Mouse (Mus musculus) spleen, adult 2 months (tissue): ENCODE measurements around the gene Cpeb4. TPM values are rescaled to one million over a fixed set of nuclear protein-coding genes. Genes with fewer than 3 reads are reported as not detected.

Experiments
- DNase-seq, 2 experiments: peaks; one replicate each; pipeline versions ENCODE4 v3.0.0 to v3.0.0-alpha.2; 2012 to 2021; ENCODE audit warnings: low spot score in 2 of 2, low read depth in 1 of 2
- H3K27ac ChIP-seq: fragments of 200-500 bp; 2 replicates; pipeline ENCODE4 v1.5.1; 2012; ENCODE audit warnings: low read length, inconsistent platforms; ENCODE audit not compliant: insufficient read depth
- H3K27me3 ChIP-seq: fragments of 200-500 bp; 2 replicates; pipeline ENCODE4 v1.6.1; 2012; ENCODE audit warnings: mild to moderate bottlenecking, moderate library complexity, low read length, inconsistent platforms; ENCODE audit not compliant: control insufficient read depth, insufficient read depth
- H3K36me3 ChIP-seq: fragments of 200-500 bp; 2 replicates; pipeline ENCODE4 v1.6.1; 2012; ENCODE audit warnings: mild to moderate bottlenecking, low read length, inconsistent platforms; ENCODE audit not compliant: control insufficient read depth, insufficient read depth
- H3K4me1 ChIP-seq: fragments of 200-500 bp; 2 replicates; pipeline ENCODE4 v1.6.1; 2011; ENCODE audit warnings: inconsistent platforms; ENCODE audit not compliant: control insufficient read depth, insufficient read depth, insufficient read length
- H3K4me3 ChIP-seq: fragments of 200-500 bp; 2 replicates; pipeline ENCODE4 v1.5.1; 2011; ENCODE audit warnings: mild to moderate bottlenecking, inconsistent platforms; ENCODE audit not compliant: insufficient read depth, insufficient read length; ENCODE audit errors: extremely low read depth
- CTCF ChIP-seq: fragments of 200-500 bp; IDR thresholded peaks from 2 replicates; pipeline ENCODE4 v1.5.1; 2011; ENCODE audit warnings: mild to moderate bottlenecking, inconsistent platforms; ENCODE audit not compliant: insufficient read depth, insufficient read length, insufficient replicate concordance; ENCODE audit errors: extremely low read depth
- POLR2A ChIP-seq: fragments of 200-500 bp; IDR thresholded peaks from 2 replicates; pipeline ENCODE4 v1.6.1; 2011; ENCODE audit warnings: low read depth, low read length, inconsistent platforms
- WGBS: fragments of 180-500 bp; shearing (Covaris S2); methylation state at CpG from one replicate; pipeline ENCODE4 v1.1.7; 2018; 5-methylcytosine and 5-hydroxymethylcytosine counted together
- polyA plus RNA-seq: library from polyadenylated mRNA; depleted of rRNA; stranded (reverse); fragments of >200 nt; gene quantifications from 2 replicates; pipeline ENCODE4 v1.2.3, GENCODE M21; 2012

Cpeb4 gene
- polyA plus RNA-seq, 1 experiment = 10.4 TPM

- no peaks in the 10 kb centered on the region for H3K27me3 ChIP-seq
- no peak for TF ChIP-seq CTCF
- TF ChIP-seq POLR2A = no peak
- H3K27ac ChIP-seq = no peak overlapping the region
- 87% methylated on average over 1 of the region's 1 CpGs for WGBS
- no peak for DNase-seq
- no peak overlapping the region for H3K4me3 ChIP-seq
- no peaks in the 10 kb centered on the region for H3K36me3 ChIP-seq
- H3K4me1 ChIP-seq = no peaks in the 10 kb centered on the region; the same call in 1 of the 2 replicates
Measured at GRCm38 (mm10) chr11:31907650-31908049, 35.6 kb downstream of the Cpeb4 start.

- Histone ChIP-seq H3K4me1 (no peaks in the 10 kb centered on the region), H3K27ac (no peak overlapping the region), H3K36me3 (no peaks in the 10 kb centered on the region), H3K4me3 (no peak overlapping the region), H3K27me3 (no peaks in the 10 kb centered on the region)
- TF ChIP-seq CTCF (no peak), POLR2A (no peak)
- DNase-seq = no peak
Measured at GRCm38 (mm10) chr11:31912958-31913357, 40.9 kb downstream of the Cpeb4 start.

- H3K27ac ChIP-seq = no peak overlapping the region
- peaks cover 5% of the 10 kb centered on the region for H3K36me3 ChIP-seq
- no peaks in the 10 kb centered on the region for H3K4me1 ChIP-seq
- 98% methylated on average over 1 of the region's 1 CpGs for WGBS
- no peak for DNase-seq
- no peaks in the 10 kb centered on the region for H3K27me3 ChIP-seq
- TF ChIP-seq POLR2A (no peak), CTCF (no peak)
- no peak overlapping the region for H3K4me3 ChIP-seq
Measured at GRCm38 (mm10) chr11:31917769-31918168, 45.8 kb downstream of the Cpeb4 start.

- peaks cover 39% of the 10 kb centered on the region for H3K36me3 ChIP-seq
- WGBS = 88% methylated on average over 10 of the region's 10 CpGs
- no peak overlapping the region for H3K4me3 ChIP-seq
- H3K27me3 ChIP-seq = no peaks in the 10 kb centered on the region
- TF ChIP-seq POLR2A (no peak), CTCF (no peak)
- H3K27ac ChIP-seq = no peak overlapping the region
- DNase-seq = no peak
- no peaks in the 10 kb centered on the region for H3K4me1 ChIP-seq
Measured at GRCm38 (mm10) chr11:31930051-31930450, 58.0 kb downstream of the Cpeb4 start.

GRCm38 (mm10) chr11:31935652-31936051 lies 63.6 kb downstream of the Cpeb4 start:
- 73% methylated on average over 4 of the region's 4 CpGs for WGBS
- H3K4me3 ChIP-seq = no peak overlapping the region
- TF ChIP-seq POLR2A = no peak
- TF ChIP-seq CTCF = no peak
- DNase-seq = no peak
- no peaks in the 10 kb centered on the region for H3K27me3 ChIP-seq
- no peaks in the 10 kb centered on the region for H3K4me1 ChIP-seq
- H3K27ac ChIP-seq = no peak overlapping the region
- peaks cover 12% of the 10 kb centered on the region for H3K36me3 ChIP-seq

GRCm38 (mm10) chr11:31936910-31937525 lies 65.0 kb downstream of the Cpeb4 start:
- Histone ChIP-seq H3K4me1 (no peaks in the 10 kb centered on the region), H3K4me3 (no peak overlapping the region)

GRCm38 (mm10) chr11:31940898-31941639 lies 69.1 kb downstream of the Cpeb4 start:
- 89% methylated on average over 13 of the region's 13 CpGs for WGBS
- Histone ChIP-seq H3K27ac (no peak overlapping the region), H3K4me1 (no peaks in the 10 kb centered on the region), H3K4me3 (no peak overlapping the region), H3K36me3 (no peaks in the 10 kb centered on the region), H3K27me3 (no peaks in the 10 kb centered on the region)
- TF ChIP-seq POLR2A = no peak
- no peak for TF ChIP-seq CTCF
- no peak for DNase-seq

More at GRCm38 (mm10) chr11:31936910-31937525, 65.0 kb downstream of the Cpeb4 start:
- Histone ChIP-seq H3K36me3 (peaks cover 4% of the 10 kb centered on the region), H3K27me3 (no peaks in the 10 kb centered on the region), H3K27ac (no peak overlapping the region)
- no peak for DNase-seq
- TF ChIP-seq POLR2A = no peak
- no peak for TF ChIP-seq CTCF
- WGBS = 95% methylated on average over 10 of the region's 10 CpGs
